Mouse (Mus musculus): ENCODE data around the gene Pom121l2. TPM values are rescaled to one million over a fixed set of nuclear protein-coding genes. Genes with fewer than 3 reads are reported as not detected.

Pom121l2 gene
- polyA plus RNA-seq (2014; fragmentation: Nextera tagmentation; extraction: Ambion mirVana): not detected in 2 replicates

GRCm38 (mm10) chr13:21980981-21981802 lies at the start of gene Pom121l2:
Gene Pom121l2, plus strand, starts transcription at chr13:21981194.
- Histone ChIP-seq H3K4me2 (ENCODE audit: low read depth, low read length) (peak within 1 kb of the TSS; percentile 95), H3K27ac (ENCODE audit: low read depth, low read length) (no peak within 1 kb of the TSS), H3K4me1 (ENCODE audit: control insufficient read depth, insufficient read depth, low read length) (peaks cover 3% of the 10 kb centered on the region; the same call in 1 of the 2 replicates), H3K36me3 (ENCODE audit: control insufficient read depth, insufficient read depth, low read length) (no peaks in the 10 kb centered on the region), H3K9ac (replicated peaks; ENCODE audit: low read depth, low read length) (peak within 1 kb of the TSS; percentile 60), H3K9me3 (ENCODE audit: control insufficient read depth, low read length) (no peaks in the 10 kb centered on the region), H3K27me3 (ENCODE audit: control insufficient read depth, insufficient read depth, low read length) (peaks cover 32% of the 10 kb centered on the region), H3K4me3 (ENCODE audit: low read depth, low read length) (peak within 1 kb of the TSS; percentile 50)
- under 1% methylated on average over 58 of the region's 58 CpGs for WGBS
- ATAC-seq (ENCODE audit: low read depth): peak; percentile 72; the same call in 1 of the 2 replicates

- Histone ChIP-seq H3K36me3 (ENCODE audit: control insufficient read depth, insufficient read depth, low read length) (no peaks in the 10 kb centered on the region), H3K4me2 (ENCODE audit: low read depth, low read length) (no peak overlapping the region), H3K27ac (ENCODE audit: low read depth, low read length) (no peak overlapping the region), H3K27me3 (ENCODE audit: control insufficient read depth, insufficient read depth, low read length) (no peaks in the 10 kb centered on the region), H3K9ac (replicated peaks; ENCODE audit: low read depth, low read length) (no peak overlapping the region), H3K4me1 (ENCODE audit: control insufficient read depth, insufficient read depth, low read length) (no peaks in the 10 kb centered on the region), H3K4me3 (ENCODE audit: low read depth, low read length) (no peak overlapping the region), H3K9me3 (ENCODE audit: control insufficient read depth, low read length) (no peaks in the 10 kb centered on the region)
- WGBS: 49% methylated on average over 6 of the region's 6 CpGs
- ATAC-seq (ENCODE audit: low read depth): no peak
Measured at GRCm38 (mm10) chr13:21931740-21932139, 49.3 kb upstream of the Pom121l2 start.

GRCm38 (mm10) chr13:21933626-21934548 lies 47.1 kb upstream of the Pom121l2 start:
- Histone ChIP-seq H3K9ac (replicated peaks; ENCODE audit: low read depth, low read length) (no peak overlapping the region), H3K4me2 (ENCODE audit: low read depth, low read length) (no peak overlapping the region), H3K9me3 (ENCODE audit: control insufficient read depth, low read length) (no peaks in the 10 kb centered on the region), H3K27me3 (ENCODE audit: control insufficient read depth, insufficient read depth, low read length) (no peaks in the 10 kb centered on the region), H3K4me1 (ENCODE audit: control insufficient read depth, insufficient read depth, low read length) (no peaks in the 10 kb centered on the region), H3K27ac (ENCODE audit: low read depth, low read length) (no peak overlapping the region), H3K4me3 (ENCODE audit: low read depth, low read length) (no peak overlapping the region), H3K36me3 (ENCODE audit: control insufficient read depth, insufficient read depth, low read length) (no peaks in the 10 kb centered on the region)
- ATAC-seq (ENCODE audit: low read depth): no peak
- 9% methylated on average over 28 of the region's 28 CpGs for WGBS

- H3K27me3 ChIP-seq (ENCODE audit: control insufficient read depth, insufficient read depth, low read length): no peaks in the 10 kb centered on the region
- H3K9ac ChIP-seq (replicated peaks; ENCODE audit: low read depth, low read length): no peak overlapping the region
- no peaks in the 10 kb centered on the region for H3K4me1 ChIP-seq (ENCODE audit: control insufficient read depth, insufficient read depth, low read length)
- no peak overlapping the region for H3K27ac ChIP-seq (ENCODE audit: low read depth, low read length)
- H3K4me2 ChIP-seq (ENCODE audit: low read depth, low read length): no peak overlapping the region
- no peak for ATAC-seq (ENCODE audit: low read depth)
- WGBS: 15% methylated on average over 17 of the region's 17 CpGs
- H3K4me3 ChIP-seq (ENCODE audit: low read depth, low read length): no peak overlapping the region
- no peaks in the 10 kb centered on the region for H3K9me3 ChIP-seq (ENCODE audit: control insufficient read depth, low read length)
- H3K36me3 ChIP-seq (ENCODE audit: control insufficient read depth, insufficient read depth, low read length): no peaks in the 10 kb centered on the region
Measured at GRCm38 (mm10) chr13:21934982-21935791, 45.8 kb upstream of the Pom121l2 start.

DNA sequence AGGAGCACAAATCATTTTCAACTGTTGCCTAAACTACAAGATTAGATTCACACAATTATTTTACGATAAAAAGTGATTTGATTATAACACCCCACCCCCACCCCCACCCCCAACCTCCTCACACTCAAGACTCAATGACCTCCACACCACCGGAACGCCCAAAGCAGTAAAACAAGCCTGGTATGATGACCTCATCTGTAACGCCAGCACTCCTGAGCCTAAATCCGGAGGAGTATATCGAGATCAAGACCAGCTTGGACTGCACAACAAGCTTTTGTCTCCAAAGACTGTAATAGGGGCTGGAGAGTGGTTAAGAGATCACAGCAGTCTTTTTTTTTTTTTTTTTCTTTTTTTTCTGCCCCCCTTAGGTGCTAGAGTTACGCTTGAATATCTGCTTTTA lies 45.2 kb upstream of the Pom121l2 start:
- ATAC-seq (ENCODE audit: low read depth): no peak
- H3K4me3 ChIP-seq (ENCODE audit: low read depth, low read length): no peak overlapping the region

GRCm38 (mm10) chr13:21936968-21937367 lies 44.0 kb upstream of the Pom121l2 start:
- Histone ChIP-seq H3K9me3 (ENCODE audit: control insufficient read depth, low read length) (no peaks in the 10 kb centered on the region), H3K4me1 (ENCODE audit: control insufficient read depth, insufficient read depth, low read length) (no peaks in the 10 kb centered on the region), H3K9ac (replicated peaks; ENCODE audit: low read depth, low read length) (no peak overlapping the region), H3K27me3 (ENCODE audit: control insufficient read depth, insufficient read depth, low read length) (no peaks in the 10 kb centered on the region), H3K4me2 (ENCODE audit: low read depth, low read length) (no peak overlapping the region), H3K36me3 (ENCODE audit: control insufficient read depth, insufficient read depth, low read length) (no peaks in the 10 kb centered on the region), H3K27ac (ENCODE audit: low read depth, low read length) (no peak overlapping the region), H3K4me3 (ENCODE audit: low read depth, low read length) (no peak overlapping the region)
- 2% methylated on average over 17 of the region's 17 CpGs for WGBS
- no peak for ATAC-seq (ENCODE audit: low read depth)

More for the DNA sequence above, 45.2 kb upstream of the Pom121l2 start:
- 2% methylated on average over 7 of the region's 7 CpGs for WGBS
- 0 out of 2 replicates have a peak overlapping the region, but pooled peaks have one; percentile 16 for H3K4me2 ChIP-seq (ENCODE audit: low read depth, low read length)
- no peaks in the 10 kb centered on the region for H3K4me1 ChIP-seq (ENCODE audit: control insufficient read depth, insufficient read depth, low read length)
- no peaks in the 10 kb centered on the region for H3K36me3 ChIP-seq (ENCODE audit: control insufficient read depth, insufficient read depth, low read length)
- no peaks in the 10 kb centered on the region for H3K9me3 ChIP-seq (ENCODE audit: control insufficient read depth, low read length)
- no peak overlapping the region for H3K27ac ChIP-seq (ENCODE audit: low read depth, low read length)
- no peak overlapping the region for H3K9ac ChIP-seq (replicated peaks; ENCODE audit: low read depth, low read length)
- no peaks in the 10 kb centered on the region for H3K27me3 ChIP-seq (ENCODE audit: control insufficient read depth, insufficient read depth, low read length)

GRCm38 (mm10) chr13:21940213-21940612 lies 40.8 kb upstream of the Pom121l2 start:
- H3K36me3 ChIP-seq (ENCODE audit: control insufficient read depth, insufficient read depth, low read length): no peaks in the 10 kb centered on the region
- H3K9ac ChIP-seq (replicated peaks; ENCODE audit: low read depth, low read length): no peak overlapping the region; the same call in 1 of the 2 replicates
- no peaks in the 10 kb centered on the region for H3K9me3 ChIP-seq (ENCODE audit: control insufficient read depth, low read length)
- H3K27ac ChIP-seq (ENCODE audit: low read depth, low read length): peak overlapping the region; percentile 16; the same call in 1 of the 2 replicates
- 0% methylated on average over 19 of the region's 19 CpGs for WGBS
- peak overlapping the region; percentile 50 for H3K4me3 ChIP-seq (ENCODE audit: low read depth, low read length)
- H3K4me2 ChIP-seq (ENCODE audit: low read depth, low read length): peak overlapping the region; percentile 53
- H3K27me3 ChIP-seq (ENCODE audit: control insufficient read depth, insufficient read depth, low read length): no peaks in the 10 kb centered on the region
- peak; percentile 80 for ATAC-seq (ENCODE audit: low read depth)
- no peaks in the 10 kb centered on the region for H3K4me1 ChIP-seq (ENCODE audit: control insufficient read depth, insufficient read depth, low read length)

- H3K27ac ChIP-seq (ENCODE audit: low read depth, low read length): peak overlapping the region; percentile 16; the same call in 1 of the 2 replicates
- under 1% methylated on average over 16 of the region's 16 CpGs for WGBS
Measured at GRCm38 (mm10) chr13:21940811-21941321, 40.1 kb upstream of the Pom121l2 start.

More at GRCm38 (mm10) chr13:21940811-21941321, 40.1 kb upstream of the Pom121l2 start:
- H3K9ac ChIP-seq (replicated peaks; ENCODE audit: low read depth, low read length): no peak overlapping the region; the same call in 1 of the 2 replicates
- H3K27me3 ChIP-seq (ENCODE audit: control insufficient read depth, insufficient read depth, low read length): no peaks in the 10 kb centered on the region
- H3K4me1 ChIP-seq (ENCODE audit: control insufficient read depth, insufficient read depth, low read length): 0 out of 2 replicates have a peak, but pooled peaks cover under 1% of the 10 kb centered on the region
- peak; percentile 42 for ATAC-seq (ENCODE audit: low read depth)
- H3K4me2 ChIP-seq (ENCODE audit: low read depth, low read length): peak overlapping the region; percentile 53
- H3K4me3 ChIP-seq (ENCODE audit: low read depth, low read length): peak overlapping the region; percentile 50
- no peaks in the 10 kb centered on the region for H3K36me3 ChIP-seq (ENCODE audit: control insufficient read depth, insufficient read depth, low read length)
- no peaks in the 10 kb centered on the region for H3K9me3 ChIP-seq (ENCODE audit: control insufficient read depth, low read length)
